ENCODE assay signal across 8 mouse cellular contexts in the genomic region with DNA sequence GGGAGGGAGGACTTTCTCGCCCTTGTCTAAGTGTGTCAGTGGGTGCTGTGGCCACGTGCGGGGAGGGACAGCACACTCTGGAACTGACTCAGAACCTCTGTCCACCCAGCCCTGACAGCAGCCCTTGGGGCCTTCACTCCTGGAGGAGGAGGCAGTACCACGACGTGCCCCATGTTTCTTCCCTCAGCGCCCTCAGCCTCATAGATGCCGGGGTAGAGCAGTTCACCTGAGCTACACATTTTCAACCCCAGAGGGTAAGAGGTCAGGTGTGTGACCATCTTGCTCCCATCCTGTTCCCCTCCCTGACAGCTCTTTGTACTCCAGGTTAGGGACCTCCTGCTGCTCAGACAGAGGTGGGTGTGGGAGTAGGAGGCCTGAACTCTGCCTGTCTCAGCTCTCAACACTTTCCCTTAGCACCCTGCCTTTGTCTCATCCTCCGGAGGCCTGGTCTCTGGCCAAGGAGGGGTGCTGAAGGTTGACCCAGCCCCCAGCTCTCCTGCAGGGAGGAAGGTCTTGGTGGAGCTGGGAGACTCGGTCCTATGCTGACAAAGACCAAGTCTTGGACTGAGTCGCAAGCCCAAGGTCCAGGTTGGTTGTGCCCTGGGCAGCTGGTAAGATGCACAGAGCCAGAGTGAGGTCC.
DNase-seq lines count a peak whose midpoint lies in the region; ATAC-seq and TF ChIP-seq lines count a peak whose summit lies in the region.

No protein-coding gene starts in this region.

- peaks cover 86% of the 10 kb centered on the region for H3K4me1 ChIP-seq in E14TG2a.4 (replicated peaks; ENCODE audit: low read depth, low read length)
- peaks cover 46% of the 10 kb centered on the region for H3K4me1 ChIP-seq in hindbrain, embryonic 15.5 days (replicated peaks)
- H3K4me1 ChIP-seq in liver, embryonic 11.5 days (replicated peaks; ENCODE audit: control insufficient read depth, insufficient read depth, low read length), result peaks cover 49% of the 10 kb centered on the region
- 0 out of 2 replicates have a peak, but pooled peaks cover 6% of the 10 kb centered on the region for H3K4me1 ChIP-seq in thymus, adult 2 months (replicated peaks; ENCODE audit: control insufficient read depth, insufficient read depth, low read length)

- DNase-seq in brain, adult 2 months (ENCODE audit: low read depth, low spot score), result peak; percentile 25
- no peak for DNase-seq in liver, embryonic 11.5 days (ENCODE audit: low spot score)
- DNase-seq in layer of hippocampus, postnatal 25 days (ENCODE audit: extremely low spot score in 1 of 2, low spot score in 1 of 2), result no peak
- DNase-seq in spleen, adult 18-20 months, result no peak
- no peak for DNase-seq in thymus, adult 2 months
- DNase-seq in thymus, postnatal 10 days (ENCODE audit: low spot score in 2 of 2), result no peak

- WGBS in hindbrain, embryonic 15.5 days, result 56% methylated on average over 10 of the region's 10 CpGs
- WGBS in liver, embryonic 11.5 days, result 70% methylated on average over 10 of the region's 10 CpGs
- 87% methylated on average over 10 of the region's 10 CpGs for WGBS in thymus, adult 2 months

- ATAC-seq in hindbrain, embryonic 15.5 days (ENCODE audit: low FRiP score, low read depth), result no peak
- ATAC-seq in liver, embryonic 11.5 days (replicated peaks; ENCODE audit: low FRiP score), result no peak

- TF ChIP-seq CTCF in E14TG2a.4 (conservative IDR thresholded peaks at IDR 0.05; ENCODE audit: low read length), result no peak
- TF ChIP-seq CTCF in thymus, adult 2 months (IDR thresholded peaks at IDR 0.05; ENCODE audit: borderline replicate concordance, control insufficient read depth, extremely low read depth, insufficient read depth, low read length, poor library complexity), result no peak

- TF ChIP-seq POLR2A in thymus, adult 2 months (IDR thresholded peaks at IDR 0.05; ENCODE audit: control insufficient read depth, extremely low read depth, insufficient read depth, low read length, poor library complexity), result no peak

- H3K27me3 ChIP-seq in E14TG2a.4 (ENCODE audit: insufficient read depth, low read length), result peaks cover 7% of the 10 kb centered on the region; the same call in 1 of the 2 replicates
- H3K27me3 ChIP-seq in hindbrain, embryonic 15.5 days, result no peaks in the 10 kb centered on the region
- no peaks in the 10 kb centered on the region for H3K27me3 ChIP-seq in liver, embryonic 11.5 days (replicated peaks; ENCODE audit: control insufficient read depth, insufficient read depth, low read length)
- no peaks in the 10 kb centered on the region for H3K27me3 ChIP-seq in thymus, adult 2 months (ENCODE audit: control insufficient read depth, insufficient read depth, low read length)

- peak overlapping the region; percentile 69 for H3K27ac ChIP-seq in hindbrain, embryonic 15.5 days (replicated peaks)
- peak overlapping the region; percentile 85; the same call in 1 of the 2 replicates for H3K27ac ChIP-seq in liver, embryonic 11.5 days (ENCODE audit: low read depth, low read length)
- H3K27ac ChIP-seq in thymus, adult 2 months (ENCODE audit: control insufficient read depth, insufficient read depth, low read length), result no peak overlapping the region

- no peak overlapping the region for H3K9ac ChIP-seq in hindbrain, embryonic 15.5 days
- H3K9ac ChIP-seq in liver, embryonic 11.5 days (ENCODE audit: low read depth, low read length), result no peak overlapping the region; the same call in 1 of the 2 replicates

- no peak overlapping the region for H3K4me2 ChIP-seq in hindbrain, embryonic 15.5 days
- H3K4me2 ChIP-seq in liver, embryonic 11.5 days, result peak overlapping the region; percentile 62; the same call in 1 of the 2 replicates

- no peaks in the 10 kb centered on the region for H3K9me3 ChIP-seq in E14TG2a.4 (ENCODE audit: low read length)
- H3K9me3 ChIP-seq in hindbrain, embryonic 15.5 days, result no peaks in the 10 kb centered on the region
- H3K9me3 ChIP-seq in liver, embryonic 11.5 days (ENCODE audit: control insufficient read depth, low read length), result no peaks in the 10 kb centered on the region

- H3K36me3 ChIP-seq in E14TG2a.4 (ENCODE audit: insufficient read depth, low read length), result no peaks in the 10 kb centered on the region
- H3K36me3 ChIP-seq in hindbrain, embryonic 15.5 days, result no peaks in the 10 kb centered on the region
- H3K36me3 ChIP-seq in liver, embryonic 11.5 days (ENCODE audit: control insufficient read depth, insufficient read depth, low read length), result no peaks in the 10 kb centered on the region
- no peaks in the 10 kb centered on the region for H3K36me3 ChIP-seq in thymus, adult 2 months (ENCODE audit: control insufficient read depth, insufficient read depth, low read length)

- peak overlapping the region; percentile 61 for H3K4me3 ChIP-seq in E14TG2a.4 (replicated peaks; ENCODE audit: low read length)
- no peak overlapping the region for H3K4me3 ChIP-seq in hindbrain, embryonic 15.5 days
- H3K4me3 ChIP-seq in liver, embryonic 11.5 days (ENCODE audit: low read depth, low read length), result no peak overlapping the region
- H3K4me3 ChIP-seq in thymus, adult 2 months (ENCODE audit: control insufficient read depth, insufficient read depth, low read length), result no peak overlapping the region
